Mouse (Mus musculus): ENCODE results near the gene Rprml. TPM values are rescaled to one million over a fixed set of nuclear protein-coding genes. Genes with fewer than 3 reads are reported as not detected.
"Not testable (repeated sequence)": the region's sequence is repeated elsewhere in the genome, so short reads cannot be mapped to it uniquely, and the experiment has no call there.

Gene Rprml
- total RNA-seq, 4 experiments from 2014 or later: 0.32 to 1.00 (median 0.37) TPM; not detected in 1

DNA sequence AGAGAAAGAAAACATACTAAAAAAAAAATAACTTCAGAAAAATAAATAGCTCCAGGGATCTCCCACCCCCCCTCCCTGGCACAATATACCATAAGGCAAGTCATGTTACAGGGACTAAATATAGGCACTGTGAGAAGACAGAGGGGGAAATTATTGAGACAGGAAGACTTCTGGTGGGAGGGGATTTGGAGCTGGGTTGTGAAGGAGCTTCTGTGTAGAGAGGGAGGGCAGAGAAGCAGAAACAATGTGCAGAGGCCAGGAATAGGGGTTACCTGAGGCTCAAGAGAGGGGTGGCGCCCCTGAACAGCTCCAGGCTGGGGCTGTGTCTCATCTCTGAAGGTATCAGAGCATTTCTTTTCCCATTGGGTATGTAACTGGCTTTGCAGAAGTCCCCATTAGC, 16.3 kb downstream of the Rprml start:
- DNase-seq: no peak

DNA sequence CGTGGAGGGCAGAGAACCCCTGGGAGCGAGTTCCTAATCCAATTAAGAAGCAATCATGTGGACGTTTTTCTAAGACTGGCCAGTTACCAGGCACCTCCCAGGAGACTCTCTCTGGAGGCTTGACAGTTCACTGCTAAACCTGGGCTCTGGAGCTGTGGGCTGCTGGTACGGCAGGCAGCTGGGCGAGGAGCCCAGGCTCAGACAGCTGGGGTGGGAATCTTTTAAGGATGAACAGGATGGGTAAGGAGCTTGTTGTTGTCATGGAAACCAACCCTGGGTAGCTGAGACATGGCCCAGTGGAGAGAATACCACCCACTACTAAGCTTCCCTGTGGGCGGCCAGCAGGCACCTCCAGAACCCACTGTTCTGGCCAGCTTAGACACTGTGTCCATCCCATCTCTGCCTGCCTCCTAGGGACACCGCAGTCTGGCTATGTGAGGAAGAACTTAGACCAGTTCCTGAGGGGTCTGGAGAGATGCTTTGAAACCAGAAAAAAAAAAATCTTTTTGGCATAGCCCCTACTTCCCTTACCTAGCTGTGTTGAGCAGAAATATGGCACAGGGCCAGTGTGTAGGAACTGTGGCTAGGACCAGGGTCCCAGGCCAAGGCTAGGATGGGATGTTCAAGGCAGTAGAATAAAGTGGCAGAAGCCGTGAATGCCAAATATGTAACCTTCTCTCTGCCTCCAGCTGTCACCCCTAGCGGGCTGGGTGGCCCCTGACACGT, 17.0 kb downstream of the Rprml start:
- DNase-seq: no peak

DNA sequence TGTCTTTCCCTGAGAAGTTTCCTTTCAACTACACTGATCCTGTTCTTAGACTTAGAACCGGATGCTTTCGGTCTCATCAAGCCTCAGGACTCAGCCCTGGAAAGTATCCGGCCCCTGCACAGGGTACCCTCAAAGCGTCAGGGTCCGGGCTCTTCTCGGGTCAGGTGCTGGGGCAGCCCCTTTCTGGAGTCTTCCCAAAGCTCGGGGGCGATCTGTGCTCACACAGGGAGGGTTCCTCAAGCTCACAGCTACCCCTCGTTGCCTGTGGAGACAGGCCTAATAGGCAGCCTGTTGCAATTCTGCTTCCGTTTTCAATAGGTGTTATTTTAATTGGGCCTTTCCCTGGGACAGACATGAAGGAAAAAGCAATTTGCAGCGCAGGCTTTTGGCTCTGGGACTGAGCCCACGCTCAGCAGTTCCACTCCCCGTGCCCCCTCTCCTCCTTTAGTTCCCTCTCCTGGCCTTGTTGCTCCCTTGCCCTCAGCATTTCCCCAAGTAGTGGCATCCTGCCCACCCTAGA, 17.6 kb downstream of the Rprml start:
- DNase-seq: no peak

DNA sequence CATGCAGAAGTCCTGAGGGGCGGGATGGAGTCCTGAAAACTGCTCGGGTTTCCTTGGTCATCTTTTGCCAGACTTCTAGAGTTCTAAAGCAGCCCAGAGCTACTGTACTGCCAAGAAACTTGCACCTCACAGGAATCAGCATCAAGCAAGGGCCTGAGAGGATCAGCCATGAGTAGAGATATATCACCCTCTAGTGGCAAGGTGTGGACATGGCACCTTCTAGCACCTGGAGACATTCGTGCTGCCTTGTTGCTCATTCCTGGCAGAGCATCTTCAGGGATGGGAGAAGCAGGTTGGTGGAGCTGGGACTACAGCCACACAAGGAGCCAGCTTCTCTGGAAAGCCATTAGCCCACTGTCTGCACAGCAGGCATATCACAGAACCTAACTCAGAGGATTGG, 26.2 kb downstream of the Rprml start:
- no peak for DNase-seq

DNA sequence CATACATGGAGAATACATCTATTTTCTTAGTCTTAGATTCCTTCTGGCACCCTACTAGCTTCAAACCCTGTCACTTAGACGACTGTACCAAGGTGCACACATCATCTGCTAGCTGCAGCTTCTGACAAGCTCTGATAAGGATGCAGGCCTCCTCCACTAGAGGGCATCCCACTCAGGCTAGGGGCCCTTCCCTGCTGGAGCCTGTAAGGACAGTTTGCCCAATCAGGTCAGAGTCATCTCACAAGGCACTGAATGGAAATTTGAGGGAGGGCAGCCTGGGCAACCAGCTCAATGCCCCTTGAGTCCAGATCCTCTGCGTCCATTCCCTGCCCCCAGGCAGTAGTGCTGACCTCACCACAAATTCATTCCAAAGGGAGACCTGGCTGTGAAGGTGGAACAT, 27.7 kb downstream of the Rprml start:
- not testable (repeated sequence) for DNase-seq

DNA sequence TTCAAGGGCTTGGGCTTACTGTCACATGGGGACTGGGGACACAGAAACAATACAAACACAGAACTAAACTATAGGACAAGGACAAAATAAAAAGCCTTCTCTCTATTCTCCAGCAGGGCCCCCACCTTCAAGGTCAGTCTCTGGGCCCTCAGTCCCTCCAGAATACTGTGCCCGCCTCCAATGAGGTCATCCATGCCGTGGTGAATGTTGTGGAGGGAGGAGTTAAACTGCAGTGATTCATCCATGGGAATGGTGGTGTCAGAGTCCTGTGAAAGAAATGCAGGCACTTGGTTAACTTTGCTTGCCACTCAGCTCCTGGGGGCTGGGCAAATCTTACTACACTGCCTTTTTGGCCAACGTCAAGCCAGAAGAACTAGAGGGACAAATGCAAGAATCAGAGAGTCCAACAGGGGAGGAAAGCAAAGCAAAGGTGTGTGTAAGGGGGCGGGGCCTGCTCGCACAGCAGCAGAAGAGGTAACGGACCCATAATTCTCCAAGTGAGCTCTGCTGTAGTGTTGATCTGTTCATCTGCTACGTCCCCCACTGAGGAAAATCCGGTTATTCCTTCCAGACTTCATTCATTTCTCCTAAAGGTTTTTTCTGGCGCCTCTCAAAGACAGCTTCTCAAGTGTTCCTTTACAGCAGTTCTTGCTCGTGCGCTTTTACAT, 34.4 kb downstream of the Rprml start:
- DNase-seq: peak; percentile 83

DNA sequence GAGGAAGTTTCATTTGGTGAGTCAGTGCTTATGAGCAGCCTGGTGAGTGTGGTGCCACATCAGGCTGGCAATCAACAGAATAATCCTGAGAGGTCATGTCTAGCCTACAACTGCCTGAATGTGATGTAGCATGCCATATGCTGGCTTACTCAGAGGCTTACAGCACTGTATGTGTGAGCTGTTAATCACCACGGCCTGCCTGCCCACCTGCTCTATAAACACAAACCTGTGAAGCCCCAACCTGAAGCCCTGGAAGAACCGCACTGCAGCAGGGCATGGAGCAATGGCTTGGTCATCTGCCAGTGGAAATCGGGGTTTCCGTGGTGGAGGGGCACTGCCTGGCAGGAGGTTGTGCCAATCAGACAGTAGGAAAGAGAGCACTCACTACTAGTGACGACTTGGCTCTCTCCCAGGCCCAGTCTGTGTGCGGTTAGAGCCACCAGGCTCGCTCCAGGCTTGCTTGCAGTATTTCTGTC, 35.9 kb downstream of the Rprml start:
- DNase-seq: no peak

DNA sequence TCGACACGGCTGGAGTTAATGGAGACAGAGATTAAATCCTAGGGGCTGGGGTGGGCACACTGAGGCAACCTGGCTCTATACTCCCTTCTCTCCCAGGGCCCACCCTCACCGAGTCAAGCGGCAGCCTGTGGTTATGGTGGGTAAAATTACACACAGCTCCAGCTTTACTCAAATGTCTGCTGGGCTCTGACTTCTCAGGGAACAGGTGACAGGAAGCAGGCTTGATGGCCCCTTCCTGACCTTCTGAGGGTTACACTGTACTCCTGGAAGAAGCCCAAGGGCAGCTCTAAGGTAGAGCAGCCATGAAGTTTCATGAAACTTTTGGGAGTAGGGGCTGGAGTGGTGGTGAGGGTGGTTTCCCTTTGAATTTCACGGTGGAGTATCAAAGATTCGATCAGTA, 37.3 kb downstream of the Rprml start:
- no peak for DNase-seq

DNA sequence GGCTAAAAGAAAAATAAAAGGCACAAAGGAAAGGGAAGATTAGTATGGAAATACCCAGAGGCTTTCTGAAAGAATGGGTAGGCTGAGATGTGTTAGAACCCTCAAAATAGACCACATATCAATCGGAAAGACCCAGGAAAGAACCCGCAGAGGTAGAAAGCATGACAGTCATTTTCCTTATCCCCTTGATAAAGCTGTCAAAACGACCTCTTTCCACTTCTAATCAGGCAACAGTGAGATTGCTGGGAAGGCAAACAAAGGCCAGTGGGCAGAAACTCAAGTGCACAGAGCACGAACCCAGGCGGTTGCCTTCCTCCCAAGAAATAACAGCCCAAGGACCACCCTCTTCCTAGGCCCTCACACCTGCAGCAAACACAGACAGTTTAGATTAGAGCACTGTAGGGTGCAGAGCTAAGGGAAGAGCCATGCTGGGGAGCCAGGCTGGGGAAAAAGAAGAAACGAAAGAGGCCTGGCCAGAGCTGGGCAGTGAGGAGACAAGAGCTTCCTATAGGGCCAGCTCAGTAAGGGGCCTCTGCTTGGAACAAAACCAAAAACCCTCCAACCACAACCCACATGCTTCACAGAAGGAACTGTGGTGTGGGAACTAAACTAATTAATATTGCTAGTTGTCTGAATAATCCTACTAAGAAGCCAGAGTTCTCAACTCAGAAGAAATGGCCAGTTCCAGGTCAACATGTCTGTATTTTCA, 39.1 kb downstream of the Rprml start:
- no peak for DNase-seq

DNA sequence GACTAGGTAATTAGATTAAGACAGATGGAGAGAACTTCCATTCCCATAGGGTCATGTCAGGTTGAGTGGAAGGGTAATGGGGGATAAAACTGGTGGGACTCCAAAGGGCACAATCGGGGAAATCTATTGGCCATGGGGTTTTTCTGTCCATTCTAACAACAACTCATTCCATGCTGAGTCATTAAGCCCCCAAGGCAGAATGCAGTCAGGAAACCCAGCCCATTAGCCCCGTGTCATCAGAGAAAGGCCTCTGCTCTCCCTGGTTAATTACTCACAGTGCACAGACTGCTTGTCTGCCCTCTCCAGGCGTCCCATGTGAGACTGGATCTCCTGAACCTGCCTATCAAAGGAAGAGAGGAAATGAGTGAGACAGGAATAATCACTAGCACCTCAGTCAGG, 39.6 kb downstream of the Rprml start:
- no peak for DNase-seq

DNA sequence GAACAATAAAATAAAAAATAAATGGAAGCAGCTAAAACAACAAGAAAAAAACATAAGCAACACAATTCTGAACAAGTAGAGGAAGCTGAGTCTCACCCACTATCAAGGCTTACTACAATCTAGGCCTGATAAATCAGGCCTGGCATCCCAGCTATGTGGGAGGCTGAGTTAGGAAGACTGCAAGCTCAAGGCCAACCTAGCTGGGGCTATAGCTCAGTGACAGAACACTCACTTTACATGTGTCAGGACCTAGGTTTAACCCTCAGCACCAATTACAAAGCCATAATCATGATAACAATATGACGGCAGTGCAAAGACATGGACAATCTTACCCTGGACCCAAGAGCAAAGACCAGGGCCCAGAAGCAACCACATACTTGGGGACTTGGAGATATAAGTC, 41.7 kb downstream of the Rprml start:
- no peak for DNase-seq

DNA sequence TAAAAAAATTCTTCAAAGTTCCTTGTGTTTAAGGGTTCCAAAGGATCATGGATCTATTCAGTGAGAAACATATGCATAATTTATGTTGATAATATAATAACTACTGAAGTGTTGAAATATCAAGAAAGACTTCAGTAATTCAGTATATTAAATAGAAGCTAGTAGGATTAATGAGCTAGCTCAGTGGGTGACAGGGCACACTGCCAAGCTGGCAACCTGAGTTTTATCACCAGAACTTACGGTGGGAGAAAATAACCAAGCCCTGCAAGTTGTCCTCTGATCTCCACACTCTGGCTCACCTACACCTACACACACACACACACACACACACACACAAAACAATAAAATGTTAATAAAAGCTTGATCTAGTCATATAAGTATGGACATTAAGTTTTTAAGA, 43.9 kb downstream of the Rprml start:
- no peak for DNase-seq

DNA sequence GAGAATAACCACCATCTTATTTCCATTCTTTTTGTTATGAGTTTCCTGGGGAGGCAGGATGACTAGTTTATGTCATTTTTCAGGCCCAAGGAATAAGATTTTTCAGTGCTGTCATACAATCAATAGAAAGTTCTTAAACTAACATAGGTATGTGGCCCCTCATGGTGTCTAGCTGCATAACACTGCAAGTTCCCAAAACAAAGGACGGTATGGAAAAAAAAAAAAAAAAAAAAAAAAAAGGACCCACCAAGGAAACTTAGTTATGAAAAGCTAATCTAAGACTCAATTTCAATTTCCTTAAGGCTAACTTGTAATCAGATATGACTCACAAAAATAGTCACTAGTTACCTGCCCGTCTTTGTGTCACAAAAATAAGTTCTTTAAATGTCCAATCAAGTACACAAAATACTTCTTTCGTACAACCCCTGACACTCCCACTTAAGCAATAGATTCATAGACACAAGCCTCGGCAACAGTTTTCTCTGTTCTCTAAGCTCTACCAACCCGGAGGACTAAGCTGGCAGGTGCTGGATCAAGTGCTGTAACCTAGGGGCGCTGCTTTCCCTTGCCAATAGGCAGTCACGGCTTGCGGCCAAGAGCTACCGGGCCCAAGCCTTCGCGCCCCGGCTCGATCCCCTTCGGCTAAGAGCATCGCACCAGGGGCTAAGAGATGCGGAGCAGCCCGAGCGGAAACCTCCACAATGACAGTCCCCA, 47.6 kb downstream of the Rprml start:
- DNase-seq: no peak

DNA sequence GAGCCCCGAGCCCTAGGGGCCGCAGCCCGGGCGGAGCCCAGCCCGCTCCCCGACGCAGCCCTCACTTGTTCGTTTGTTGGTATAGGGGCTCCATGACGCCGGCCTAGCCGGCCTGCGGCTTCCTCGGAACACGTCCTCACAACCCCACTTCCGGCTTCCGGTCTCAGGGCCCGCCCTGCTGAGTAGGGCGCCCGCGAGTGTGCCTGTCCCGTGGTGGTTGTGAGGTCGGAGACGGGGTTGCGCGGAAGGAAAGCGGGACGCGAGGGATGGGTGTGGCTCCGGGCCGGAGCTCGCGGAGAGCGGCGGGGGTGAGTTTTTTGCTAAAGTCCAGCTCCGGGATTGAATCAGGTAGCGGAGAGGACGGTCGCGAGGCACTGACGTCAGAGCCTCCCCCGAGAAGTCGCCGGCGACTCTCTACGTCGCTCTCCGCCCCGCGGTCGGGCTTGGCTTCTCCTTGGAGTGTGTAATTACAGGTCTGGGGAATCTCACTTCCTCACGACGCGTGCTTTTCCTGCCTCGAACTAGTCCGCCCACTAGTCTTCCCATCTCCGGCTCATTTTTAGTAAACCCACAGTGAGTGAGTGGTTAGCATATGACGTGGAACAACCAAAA, 48.3 kb downstream of the Rprml start, which contains the start of gene Gosr2:
Gosr2 (minus strand) TSS at position 334 of the 612 bp plus-strand sequence.
- DNase-seq: peak; percentile 86

DNA sequence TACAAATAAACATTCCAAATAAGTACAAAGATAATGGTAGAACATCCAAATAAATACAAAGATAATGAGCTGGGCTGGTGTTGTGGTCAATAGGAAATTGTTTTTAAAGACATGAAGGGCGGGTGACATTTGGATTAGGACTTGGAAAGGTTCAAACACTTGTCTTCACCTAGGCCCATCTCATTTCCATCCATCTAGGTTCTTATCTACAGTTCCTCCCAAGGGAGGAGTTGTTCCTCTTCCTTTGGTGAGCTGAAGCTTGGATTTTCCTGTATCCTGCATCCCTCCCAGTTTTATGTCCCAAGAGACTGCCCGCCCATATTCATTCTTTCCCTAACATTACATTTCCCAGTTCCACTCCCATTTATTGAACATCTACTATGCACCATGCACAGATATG, 48.9 kb downstream of the Rprml start:
- DNase-seq: no peak

Other genes with a start within 250 kb of the Rprml start
- gene Plekhm1, start 236.9 kb upstream of the Rprml start, total RNA-seq (2022): 10 to 100 TPM; 21.9 to 27.6 (median 26.0) TPM
- not detected for gene Lrrc37a, start 145.0 kb upstream of the Rprml start, total RNA-seq (2022)
- gene Gm884, start 28.4 kb upstream of the Rprml start, total RNA-seq (2022): not detected
- not detected for gene Lyzl6, start 10.7 kb upstream of the Rprml start, total RNA-seq (2022)
- 100 to 1,000 TPM in 2 of 4 experiments, 10 to 100 TPM in 2; 93.8 to 114 (median 103) TPM for gene Gosr2, start 48.3 kb downstream of the Rprml start, total RNA-seq (2022)
- under 1 TPM in 3 of 4 experiments, not detected in 1; 0.07 to 0.31 (median 0.22) TPM for gene Wnt9b, start 100.3 kb downstream of the Rprml start, total RNA-seq (2022)
- gene Wnt3, start 124.6 kb downstream of the Rprml start, total RNA-seq (2022): 1 to 10 TPM in 2 of 4 experiments, under 1 TPM in 2; 0.17 to 3.1 (median 1.3) TPM

Data from adrenal gland, adult 8-10 months (tissue).